Mouse (Mus musculus): Measurements from ENCODE around the gene Tmprss11d.

GRCm38 (mm10) chr5:86303877-86304276 is 69.3 kb downstream of the Tmprss11d start:
- TF ChIP-seq EP300 (IDR thresholded peaks at IDR 0.05; ENCODE audit: low read depth in 1 of 2, low read length in 2 of 2), result no peak
- no peak for TF ChIP-seq ZMIZ1 (IDR thresholded peaks at IDR 0.05; ENCODE audit: low read depth, low read length)
- TF ChIP-seq USF1 (IDR thresholded peaks at IDR 0.05; ENCODE audit: low read depth, low read length), result no peak
